Mouse (Mus musculus) neural tube, embryonic 14.5 days (tissue): Measurements from ENCODE around the gene Ash1l. TPM values are rescaled to one million over a fixed set of nuclear protein-coding genes. Genes with fewer than 3 reads are reported as not detected.
"Not testable (repeated sequence)": the region's sequence is repeated elsewhere in the genome, so short reads cannot be mapped to it uniquely, and the experiment has no call there.

Experiments used
- ATAC-seq: fragments of 200-750 bp; cut with Nextera tagmentation; 2 replicates; pipeline ENCODE4 v1.8.0; 2017; ENCODE audit warnings: low read depth, mild to moderate bottlenecking, moderate TSS enrichment, moderate library complexity
- H3K27ac ChIP-seq: fragments of 300-500 bp; sonication (generic); 2 replicates; pipeline ENCODE4 v1.5.1; 2014; ENCODE audit warnings: low read depth, mild to moderate bottlenecking, control low read depth, low read length, moderate library complexity, mixed read lengths
- H3K27me3 ChIP-seq: fragments of 300-500 bp; sonication (generic); 2 replicates; pipeline ENCODE4 v1.6.1; 2014; ENCODE audit warnings: low read length; ENCODE audit not compliant: control insufficient read depth, insufficient read depth
- H3K36me3 ChIP-seq: fragments of 300-500 bp; sonication (generic); 2 replicates; pipeline ENCODE4 v1.6.1; 2014; ENCODE audit warnings: low read length, mixed read lengths; ENCODE audit not compliant: control insufficient read depth, insufficient read depth
- H3K4me1 ChIP-seq: fragments of 300-500 bp; sonication (generic); 2 replicates; pipeline ENCODE4 v1.6.1; 2014; ENCODE audit warnings: low read length; ENCODE audit not compliant: control insufficient read depth, insufficient read depth
- H3K4me2 ChIP-seq: fragments of 300-500 bp; sonication (generic); 2 replicates; pipeline ENCODE4 v1.6.1; 2014; ENCODE audit warnings: mild to moderate bottlenecking, low read depth, low read length, control low read depth
- H3K4me3 ChIP-seq: fragments of 300-500 bp; sonication (generic); 2 replicates; pipeline ENCODE4 v1.5.1; 2014; ENCODE audit warnings: low read depth, low read length, control low read depth, mixed read lengths
- H3K9ac ChIP-seq: fragments of 300-500 bp; sonication (generic); replicated peaks from 2 replicates; pipeline ENCODE4 v1.6.1; 2014; ENCODE audit warnings: low read depth, mild to moderate bottlenecking, control low read depth, low read length, mixed read lengths
- H3K9me3 ChIP-seq: fragments of 300-500 bp; sonication (generic); 2 replicates; pipeline ENCODE4 v1.6.1; 2016; ENCODE audit warnings: low read length; ENCODE audit not compliant: control insufficient read depth
- WGBS: fragments of 180-500 bp; shearing (Covaris S2); extraction: QIAGEN DNeasy Blood & Tissue Kit; methylation state at CpG from one replicate; pipeline ENCODE4 v1.1.7; 2014; 5-methylcytosine and 5-hydroxymethylcytosine counted together
- polyA plus RNA-seq: library from polyadenylated mRNA; unstranded; fragments of >200 nt; fragmentation: Nextera tagmentation; extraction: Ambion mirVana; gene quantifications from 2 replicates; pipeline ENCODE4 v1.2.1, GENCODE M21; 2014

Ash1l gene
- polyA plus RNA-seq, 1 experiment from 2014 or later: 27.9 TPM

DNA sequence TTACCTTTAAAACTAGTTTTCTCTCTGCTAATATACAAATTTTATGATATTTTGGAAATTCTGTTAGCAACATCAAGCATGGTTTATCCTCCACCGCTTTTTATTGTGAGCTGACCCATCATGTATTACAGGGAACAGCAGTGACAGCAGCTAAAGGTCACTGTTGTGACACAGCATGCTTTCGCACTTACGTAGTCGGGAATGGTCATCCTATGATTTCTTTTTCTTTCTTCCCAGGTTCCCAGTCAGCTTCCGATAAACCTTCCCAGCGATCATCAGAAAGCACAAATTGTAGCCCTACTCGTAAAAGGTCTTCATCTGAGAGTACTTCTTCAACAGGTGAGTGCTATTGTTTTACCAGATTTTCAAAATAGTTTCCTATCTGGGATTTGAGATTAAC is 51.1 kb downstream of the Ash1l start:
- Histone ChIP-seq H3K9ac (no peak overlapping the region), H3K4me1 (no peaks in the 10 kb centered on the region), H3K9me3 (no peaks in the 10 kb centered on the region), H3K4me2 (no peak overlapping the region), H3K27me3 (no peaks in the 10 kb centered on the region), H3K4me3 (no peak overlapping the region), H3K27ac (no peak overlapping the region), H3K36me3 (peaks cover 25% of the 10 kb centered on the region)
- ATAC-seq: no peak
- WGBS: 93% methylated on average over 7 of the region's 7 CpGs

- H3K4me3 ChIP-seq, ATAC-seq, H3K27ac ChIP-seq, H3K4me1 ChIP-seq, H3K9me3 ChIP-seq, H3K27me3 ChIP-seq, H3K4me2 ChIP-seq, H3K9ac ChIP-seq: not testable (repeated sequence)
- peaks cover 45% of the 10 kb centered on the region for H3K36me3 ChIP-seq
- WGBS: 97% methylated on average over 5 of the region's 5 CpGs
Observed at GRCm38 (mm10) chr3:89030896-89031295, 80.5 kb downstream of the Ash1l start.

- Histone ChIP-seq H3K9ac (no peak overlapping the region), H3K4me3 (no peak overlapping the region), H3K4me2 (no peak overlapping the region), H3K9me3 (no peaks in the 10 kb centered on the region), H3K27ac (no peak overlapping the region), H3K27me3 (no peaks in the 10 kb centered on the region), H3K36me3 (peaks cover 50% of the 10 kb centered on the region), H3K4me1 (no peaks in the 10 kb centered on the region)
- no peak for ATAC-seq
- WGBS: 98% methylated on average over 4 of the region's 4 CpGs
Observed at GRCm38 (mm10) chr3:89043359-89043758, 92.9 kb downstream of the Ash1l start.

GRCm38 (mm10) chr3:89058361-89058760 is 107.9 kb downstream of the Ash1l start:
- H3K4me3 ChIP-seq: no peak overlapping the region
- no peaks in the 10 kb centered on the region for H3K9me3 ChIP-seq
- ATAC-seq: no peak
- no peak overlapping the region for H3K27ac ChIP-seq
- no peak overlapping the region for H3K9ac ChIP-seq
- WGBS: 97% methylated on average over 9 of the region's 9 CpGs
- H3K4me2 ChIP-seq: no peak overlapping the region
- no peaks in the 10 kb centered on the region for H3K27me3 ChIP-seq
- peaks cover 62% of the 10 kb centered on the region for H3K36me3 ChIP-seq
- H3K4me1 ChIP-seq: no peaks in the 10 kb centered on the region

GRCm38 (mm10) chr3:89058783-89059182 is 108.4 kb downstream of the Ash1l start:
- H3K4me1 ChIP-seq: no peaks in the 10 kb centered on the region
- no peak overlapping the region for H3K4me3 ChIP-seq

DNA sequence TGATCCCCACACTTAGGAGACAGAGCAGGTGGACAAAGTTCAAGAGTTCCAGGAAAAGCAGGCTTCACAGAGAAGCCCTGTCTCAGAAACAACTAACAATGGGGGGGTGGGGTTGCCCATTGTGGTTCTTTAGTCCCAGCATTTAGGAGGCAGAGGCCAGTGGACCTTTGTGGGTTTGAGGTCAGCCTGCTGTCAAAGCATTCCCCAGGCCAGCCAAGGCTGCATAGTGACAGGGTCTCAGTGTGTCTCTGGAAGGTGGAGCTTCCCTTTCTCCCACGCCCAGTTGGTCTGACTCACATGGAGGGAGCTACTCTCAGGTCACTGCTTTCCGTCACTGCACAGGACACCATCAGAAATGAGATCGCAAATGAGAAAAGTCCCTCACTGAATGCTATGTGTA is 111.3 kb downstream of the Ash1l start:
- no peaks in the 10 kb centered on the region for H3K27me3 ChIP-seq
- no peaks in the 10 kb centered on the region for H3K4me1 ChIP-seq
- peaks cover 67% of the 10 kb centered on the region for H3K36me3 ChIP-seq
- no peak overlapping the region for H3K4me2 ChIP-seq
- H3K9ac ChIP-seq: no peak overlapping the region
- H3K27ac ChIP-seq: no peak overlapping the region
- no peak overlapping the region for H3K4me3 ChIP-seq
- no peak for ATAC-seq
- no peaks in the 10 kb centered on the region for H3K9me3 ChIP-seq
- WGBS: 38% methylated on average over 3 of the region's 3 CpGs

More at GRCm38 (mm10) chr3:89058783-89059182, 108.4 kb downstream of the Ash1l start:
- no peaks in the 10 kb centered on the region for H3K27me3 ChIP-seq
- ATAC-seq: no peak
- H3K27ac ChIP-seq: no peak overlapping the region
- no peaks in the 10 kb centered on the region for H3K9me3 ChIP-seq
- no peak overlapping the region for H3K9ac ChIP-seq
- WGBS: 78% methylated on average over 3 of the region's 3 CpGs
- H3K4me2 ChIP-seq: no peak overlapping the region
- H3K36me3 ChIP-seq: peaks cover 66% of the 10 kb centered on the region

GRCm38 (mm10) chr3:89067265-89067664 is 116.8 kb downstream of the Ash1l start:
- no peaks in the 10 kb centered on the region for H3K4me1 ChIP-seq
- H3K9ac ChIP-seq: no peak overlapping the region
- ATAC-seq: no peak
- no peak overlapping the region for H3K27ac ChIP-seq
- H3K36me3 ChIP-seq: peaks cover 80% of the 10 kb centered on the region
- H3K27me3 ChIP-seq: no peaks in the 10 kb centered on the region
- H3K4me2 ChIP-seq: no peak overlapping the region
- H3K9me3 ChIP-seq: no peaks in the 10 kb centered on the region
- no peak overlapping the region for H3K4me3 ChIP-seq

DNA sequence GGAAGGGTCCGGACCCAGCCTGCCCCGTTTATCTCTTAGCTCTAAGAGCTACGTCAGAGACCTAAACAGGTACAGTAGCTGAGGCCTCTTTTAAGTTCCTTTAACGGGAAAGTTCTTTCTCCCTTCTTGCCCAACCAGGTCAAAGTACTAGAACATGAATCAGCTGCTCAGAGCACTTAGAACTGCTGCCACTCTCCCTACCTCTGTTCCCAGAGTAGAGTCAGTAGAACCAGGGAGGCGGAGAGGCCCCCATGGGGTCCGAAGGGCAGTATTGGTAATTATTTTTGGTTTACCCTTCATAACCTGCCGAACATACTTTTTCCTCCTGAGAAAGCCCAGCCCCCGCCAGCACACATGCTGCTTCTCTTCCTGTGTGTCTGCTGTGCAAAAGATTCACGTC is 127.0 kb downstream of the Ash1l start:
- Histone ChIP-seq H3K4me2 (no peak overlapping the region), H3K27me3 (no peaks in the 10 kb centered on the region), H3K9ac (no peak overlapping the region), H3K4me1 (no peaks in the 10 kb centered on the region), H3K27ac (no peak overlapping the region), H3K9me3 (no peaks in the 10 kb centered on the region), H3K36me3 (peaks cover 58% of the 10 kb centered on the region), H3K4me3 (no peak overlapping the region)
- no peak for ATAC-seq
- 92% methylated on average over 9 of the region's 9 CpGs for WGBS

DNA sequence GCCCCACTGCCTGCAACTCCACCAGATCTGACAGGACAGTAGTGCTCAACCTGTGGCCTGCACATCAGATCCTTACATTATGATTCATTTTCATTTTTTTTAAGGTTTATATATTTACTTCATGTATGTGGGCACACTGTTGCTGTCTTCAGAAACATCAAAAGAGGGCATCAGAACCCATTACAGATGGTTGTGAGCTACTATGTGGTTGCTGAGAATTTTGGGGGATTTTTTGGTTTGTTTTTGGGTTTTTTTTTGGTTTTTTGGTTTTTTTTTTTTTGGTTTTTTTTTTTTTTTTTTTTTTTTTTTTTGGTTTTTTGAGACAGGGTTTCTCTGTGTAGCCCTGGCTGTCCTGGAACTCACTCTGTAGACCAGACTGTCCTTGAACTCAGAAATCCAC is 131.9 kb downstream of the Ash1l start:
- not testable (repeated sequence) for H3K27ac ChIP-seq, H3K27me3 ChIP-seq, H3K4me2 ChIP-seq, ATAC-seq, H3K9ac ChIP-seq, H3K4me1 ChIP-seq, H3K4me3 ChIP-seq, H3K9me3 ChIP-seq
- H3K36me3 ChIP-seq: peaks cover 28% of the 10 kb centered on the region

GRCm38 (mm10) chr3:89084133-89084532 is 133.7 kb downstream of the Ash1l start:
- H3K9me3 ChIP-seq: no peaks in the 10 kb centered on the region
- no peak overlapping the region for H3K4me2 ChIP-seq
- WGBS: 84% methylated on average over 2 of the region's 2 CpGs
- H3K27ac ChIP-seq: no peak overlapping the region
- peaks cover 3% of the 10 kb centered on the region; the same call in 1 of the 2 replicates for H3K4me1 ChIP-seq
- peaks cover 26% of the 10 kb centered on the region for H3K36me3 ChIP-seq
- H3K9ac ChIP-seq: no peak overlapping the region
- no peaks in the 10 kb centered on the region for H3K27me3 ChIP-seq
- no peak overlapping the region for H3K4me3 ChIP-seq
- ATAC-seq: no peak
